Mouse (Mus musculus) lung, adult 2 months (tissue): Measurements from ENCODE around the gene Xcl1.

Experiments used
- CTCF ChIP-seq: fragments of 200-500 bp; IDR thresholded peaks from 2 replicates; pipeline ENCODE4 v1.5.1; 2011; ENCODE audit warnings: mild to moderate bottlenecking, low read length, control low read depth; ENCODE audit not compliant: insufficient read depth
- POLR2A ChIP-seq: fragments of 200-500 bp; IDR thresholded peaks from 2 replicates; pipeline ENCODE4 v1.6.1; 2011; ENCODE audit warnings: low read depth, mild to moderate bottlenecking, control low read depth, low read length, borderline replicate concordance; ENCODE audit errors: extremely low read depth

- TF ChIP-seq CTCF (no peak), POLR2A (no peak)
Measured at GRCm38 (mm10) chr1:164973790-164974189, 38.5 kb upstream of the Xcl1 start.
